29 mouse cellular contexts compared by ENCODE assay signal in the genomic region with DNA sequence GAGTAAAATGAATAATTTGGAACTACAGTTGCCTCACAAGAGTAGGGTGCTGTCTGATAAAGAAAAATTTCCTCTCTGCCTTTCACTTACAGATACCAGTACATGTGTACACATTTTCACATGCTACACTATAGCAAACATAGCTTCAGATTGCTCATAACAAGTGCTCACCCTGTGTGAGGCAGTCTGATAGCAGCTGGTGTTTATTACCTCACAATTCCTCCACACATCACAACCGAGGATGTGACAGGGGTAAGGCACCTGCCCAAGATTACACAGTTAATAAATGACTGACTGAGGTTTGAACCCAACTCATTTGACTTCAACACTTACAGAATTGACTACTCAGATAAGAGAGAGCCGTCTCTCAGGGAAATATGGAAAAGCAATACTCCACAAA. TPM values are rescaled to one million over a fixed set of nuclear protein-coding genes. Genes with fewer than 3 reads are reported as not detected.
A peak's percentile ranks its signal among the peaks of the same experiment; 100 is the strongest.
DNase-seq lines count a peak whose midpoint lies in the region; ATAC-seq and TF ChIP-seq lines count a peak whose summit lies in the region.
"Had no signal": no experiment of that assay in that cellular context is flagged by ENCODE, and none has a peak within 500 bp of the region (broad histone marks: within the 10 kb centered on the region; RNA-seq: fewer than 3 reads in every experiment).

No protein-coding gene starts in this region.

- H3K4me3 ChIP-seq in liver, postnatal 0 days (ENCODE audit: low read depth, low read length), result no peak overlapping the region
- no peak overlapping the region for H3K4me3 ChIP-seq in liver, embryonic 11.5 days (ENCODE audit: low read depth, low read length)
- no peak overlapping the region for H3K4me3 ChIP-seq in intestine, postnatal 0 days (ENCODE audit: low read depth, low read length)
- no peak overlapping the region for H3K4me3 ChIP-seq in stomach, embryonic 16.5 days (replicated peaks; ENCODE audit: low read length)
- no peak overlapping the region for H3K4me3 ChIP-seq in lung, postnatal 0 days (ENCODE audit: low read depth, low read length)
- H3K4me3 ChIP-seq: embryonic facial prominence, embryonic 12.5 days; heart, embryonic 10.5 days; limb, embryonic 13.5 days; liver, embryonic 13.5 days; midbrain, embryonic 12.5 days had no signal

- DNase-seq in liver, postnatal 0 days, result no peak
- DNase-seq in liver, embryonic 11.5 days (ENCODE audit: low spot score), result no peak
- DNase-seq in lung, postnatal 0 days (ENCODE audit: low spot score), result no peak
- DNase-seq in gastrocnemius, postnatal 36 days, result no peak
- DNase-seq in layer of hippocampus, adult 18-20 months (ENCODE audit: low spot score in 2 of 2), result no peak
- DNase-seq: adrenal gland, adult 8-10 months; cerebellum, adult 2 months; cerebellum, postnatal 25 days; heart, postnatal 4 days; kidney, adult 9 months; kidney, postnatal 14 days; layer of hippocampus, postnatal 36 days; liver, embryonic 13.5 days; lung, embryonic 14.5 days had no signal

- no peaks in the 10 kb centered on the region for H3K36me3 ChIP-seq in liver, postnatal 0 days (replicated peaks; ENCODE audit: insufficient read depth, low read length)
- no peaks in the 10 kb centered on the region for H3K36me3 ChIP-seq in liver, embryonic 11.5 days (ENCODE audit: control insufficient read depth, insufficient read depth, low read length)
- no peaks in the 10 kb centered on the region for H3K36me3 ChIP-seq in intestine, postnatal 0 days (ENCODE audit: control insufficient read depth, insufficient read depth)
- H3K36me3 ChIP-seq in stomach, embryonic 16.5 days (ENCODE audit: control insufficient read depth, insufficient read depth, low read length), result no peaks in the 10 kb centered on the region
- no peaks in the 10 kb centered on the region for H3K36me3 ChIP-seq in lung, postnatal 0 days (ENCODE audit: insufficient read depth, low read length)
- H3K36me3 ChIP-seq: embryonic facial prominence, embryonic 12.5 days; G1E; heart, embryonic 10.5 days; limb, embryonic 13.5 days; liver, embryonic 13.5 days; midbrain, embryonic 12.5 days had no signal

- TF ChIP-seq CTCF in liver, postnatal 0 days (IDR thresholded peaks at IDR 0.05; ENCODE audit: low read depth), result no peak
- no peak for TF ChIP-seq CTCF in intestine, postnatal 0 days (IDR thresholded peaks at IDR 0.05; ENCODE audit: low read depth)
- no peak for TF ChIP-seq CTCF in lung, postnatal 0 days (IDR thresholded peaks at IDR 0.05)

- H3K4me1 ChIP-seq in liver, postnatal 0 days (ENCODE audit: insufficient read depth), result no peaks in the 10 kb centered on the region
- H3K4me1 ChIP-seq in liver, embryonic 11.5 days (replicated peaks; ENCODE audit: control insufficient read depth, insufficient read depth, low read length), result no peaks in the 10 kb centered on the region
- no peaks in the 10 kb centered on the region; the same call in 1 of the 2 replicates for H3K4me1 ChIP-seq in intestine, postnatal 0 days (replicated peaks; ENCODE audit: control insufficient read depth, insufficient read depth, low read length)
- peaks cover 10% of the 10 kb centered on the region for H3K4me1 ChIP-seq in stomach, embryonic 16.5 days (ENCODE audit: control insufficient read depth, insufficient read depth, low read length)
- H3K4me1 ChIP-seq in lung, postnatal 0 days (ENCODE audit: insufficient read depth, low read depth, low read length), result no peaks in the 10 kb centered on the region
- H3K4me1 ChIP-seq: embryonic facial prominence, embryonic 12.5 days; limb, embryonic 13.5 days; liver, embryonic 13.5 days had no signal

- WGBS in liver, postnatal 0 days (ENCODE audit: insufficient replicate concordance), result 25% methylated on average over 2 of the region's 2 CpGs
- WGBS in liver, embryonic 11.5 days, result 41% methylated on average over 2 of the region's 2 CpGs
- WGBS in intestine, postnatal 0 days, result 27% methylated on average over 2 of the region's 2 CpGs
- WGBS in stomach, embryonic 16.5 days, result 32% methylated on average over 2 of the region's 2 CpGs
- 8% methylated on average over 2 of the region's 2 CpGs for whole genome bisulfite sequencing in lung, postnatal 0 days

- no peak overlapping the region for H3K9ac ChIP-seq in liver, postnatal 0 days (replicated peaks)
- H3K9ac ChIP-seq in liver, embryonic 11.5 days (ENCODE audit: low read depth, low read length), result no peak overlapping the region
- H3K9ac ChIP-seq in intestine, postnatal 0 days (ENCODE audit: low read depth, low read length), result no peak overlapping the region
- H3K9ac ChIP-seq in stomach, embryonic 16.5 days (ENCODE audit: low read length), result no peak overlapping the region
- no peak overlapping the region for H3K9ac ChIP-seq in lung, postnatal 0 days (replicated peaks; ENCODE audit: low read depth)
- H3K9ac ChIP-seq: embryonic facial prominence, embryonic 12.5 days; limb, embryonic 13.5 days; liver, embryonic 13.5 days; lung, embryonic 14.5 days; midbrain, embryonic 12.5 days had no signal

- no peaks in the 10 kb centered on the region for H3K27me3 ChIP-seq in liver, postnatal 0 days (ENCODE audit: insufficient read depth, low read length)
- H3K27me3 ChIP-seq in liver, embryonic 11.5 days (replicated peaks; ENCODE audit: control insufficient read depth, insufficient read depth, low read length), result no peaks in the 10 kb centered on the region
- no peaks in the 10 kb centered on the region for H3K27me3 ChIP-seq in intestine, postnatal 0 days (replicated peaks; ENCODE audit: control insufficient read depth, insufficient read depth, low read length)
- H3K27me3 ChIP-seq in stomach, embryonic 16.5 days (ENCODE audit: control insufficient read depth, insufficient read depth, low read length), result no peaks in the 10 kb centered on the region
- no peaks in the 10 kb centered on the region for H3K27me3 ChIP-seq in lung, postnatal 0 days (replicated peaks; ENCODE audit: insufficient read depth, low read length)
- H3K27me3 ChIP-seq: CH12.LX; embryonic facial prominence, embryonic 12.5 days; limb, embryonic 13.5 days; liver, embryonic 13.5 days had no signal

- intact Hi-C loops in gastrocnemius, postnatal 36 days (cut with DNase I), result no loop called here

- ATAC-seq in liver, postnatal 0 days, result no peak
- no peak for ATAC-seq in liver, embryonic 11.5 days (replicated peaks; ENCODE audit: low FRiP score)
- ATAC-seq in granulocyte monocyte progenitor cell, adult 5-6 weeks (replicated peaks; ENCODE audit: poor library complexity, severe bottlenecking), result peak; percentile 15; the same call in 1 of the 2 replicates
- ATAC-seq in intestine, postnatal 0 days, result peak; percentile 70
- ATAC-seq in stomach, embryonic 16.5 days (ENCODE audit: insufficient read depth, low FRiP score), result peak; percentile 70
- ATAC-seq in lung, postnatal 0 days, result no peak
- ATAC-seq: hindbrain, embryonic 16.5 days; Patski had no signal

- no peak overlapping the region for H3K4me2 ChIP-seq in liver, postnatal 0 days (ENCODE audit: low read depth, low read length)
- H3K4me2 ChIP-seq in liver, embryonic 11.5 days, result no peak overlapping the region
- H3K4me2 ChIP-seq in intestine, postnatal 0 days (replicated peaks; ENCODE audit: low read depth), result no peak overlapping the region
- no peak overlapping the region for H3K4me2 ChIP-seq in stomach, embryonic 16.5 days (ENCODE audit: low read depth, low read length)
- no peak overlapping the region for H3K4me2 ChIP-seq in lung, postnatal 0 days (replicated peaks; ENCODE audit: low read depth, low read length)
- H3K4me2 ChIP-seq: embryonic facial prominence, embryonic 12.5 days; limb, embryonic 13.5 days; liver, embryonic 13.5 days; lung, embryonic 14.5 days; midbrain, embryonic 12.5 days had no signal

- peak overlapping the region; percentile 49; the same call in 1 of the 2 replicates for H3K27ac ChIP-seq in liver, postnatal 0 days (ENCODE audit: low read depth)
- H3K27ac ChIP-seq in liver, embryonic 11.5 days (ENCODE audit: low read depth, low read length), result no peak overlapping the region
- H3K27ac ChIP-seq in intestine, postnatal 0 days (ENCODE audit: low read depth, low read length), result no peak overlapping the region
- H3K27ac ChIP-seq in stomach, embryonic 16.5 days (ENCODE audit: low read length), result no peak overlapping the region
- H3K27ac ChIP-seq in lung, postnatal 0 days (ENCODE audit: low read length), result no peak overlapping the region
- H3K27ac ChIP-seq: embryonic facial prominence, embryonic 12.5 days; heart, embryonic 10.5 days; limb, embryonic 13.5 days; liver, embryonic 13.5 days; midbrain, embryonic 12.5 days had no signal

- no peak for TF ChIP-seq EP300 in liver, postnatal 0 days (IDR thresholded peaks at IDR 0.05; ENCODE audit: low read depth)
- TF ChIP-seq EP300 in lung, postnatal 0 days (IDR thresholded peaks at IDR 0.05), result no peak

- no peaks in the 10 kb centered on the region for H3K9me3 ChIP-seq in liver, postnatal 0 days (ENCODE audit: low read length)
- H3K9me3 ChIP-seq in liver, embryonic 11.5 days (ENCODE audit: control insufficient read depth, low read length), result no peaks in the 10 kb centered on the region
- H3K9me3 ChIP-seq in intestine, postnatal 0 days (ENCODE audit: control insufficient read depth), result no peaks in the 10 kb centered on the region
- no peaks in the 10 kb centered on the region for H3K9me3 ChIP-seq in stomach, embryonic 16.5 days (replicated peaks; ENCODE audit: control insufficient read depth, low read length)
- H3K9me3 ChIP-seq in lung, postnatal 0 days (ENCODE audit: low read length), result no peaks in the 10 kb centered on the region
- H3K9me3 ChIP-seq: embryonic facial prominence, embryonic 12.5 days; heart, embryonic 10.5 days; limb, embryonic 13.5 days; liver, embryonic 13.5 days; midbrain, embryonic 12.5 days had no signal

RNA-seq across cellular contexts. Expression of gene Xcl1, which starts 25.3 kb away (rescaled TPM):
- polyA plus RNA-seq in liver, postnatal 0 days (2015; fragmentation: Nextera tagmentation; extraction: Ambion mirVana), result 0.67 and 0.83 TPM in 2 replicates
- not detected in 2 replicates for polyA plus RNA-seq in liver, embryonic 11.5 days (2014; fragmentation: Nextera tagmentation; extraction: Ambion mirVana)
- total RNA-seq in granulocyte monocyte progenitor cell, adult 5-6 weeks (2014; fragmentation: Nextera tagmentation), result not detected in 2 replicates
- not detected in 2 replicates for total RNA-seq in granulocyte monocyte progenitor cell, adult 5-6 weeks (2017)
- polyA plus RNA-seq in intestine, postnatal 0 days (2015; fragmentation: Nextera tagmentation; extraction: Ambion mirVana), result 0.31 TPM in 1 of 2 replicates, not detected in the other
- polyA plus RNA-seq in stomach, embryonic 16.5 days (2015; fragmentation: Nextera tagmentation; extraction: Ambion mirVana), result not detected in 2 replicates
- not detected in 2 replicates for polyA plus RNA-seq in lung, postnatal 0 days (2015; fragmentation: Nextera tagmentation; extraction: Ambion mirVana)
- total RNA-seq in gastrocnemius, postnatal 36 days (2021), result not detected
- not detected for total RNA-seq in layer of hippocampus, adult 18-20 months (2021)
- total RNA-seq: G1E; gastrocnemius, adult 18-20 months; gastrocnemius, postnatal 4 days; heart, postnatal 4 days; layer of hippocampus, postnatal 36 days; left cerebral cortex, postnatal 25 days had no signal
- polyA plus RNA-seq: cerebellum, adult 2 months; embryonic facial prominence, embryonic 12.5 days; forebrain, embryonic 11.5 days; G1E; heart, embryonic 10.5 days; hindbrain, embryonic 16.5 days; limb, embryonic 13.5 days; liver, embryonic 13.5 days; lung, embryonic 14.5 days; midbrain, embryonic 12.5 days; Patski had no signal

Comparison
In these comparisons a context has a peak if more than half of its experiments do, and no peak if none do; other contexts are left out.
1. ATAC-seq: peak in granulocyte monocyte progenitor cell, adult 5-6 weeks (single experiment), intestine, postnatal 0 days (single experiment) and stomach, embryonic 16.5 days (single experiment); none in liver, postnatal 0 days (single experiment), liver, embryonic 11.5 days (single experiment) and lung, postnatal 0 days (single experiment).